Mouse (Mus musculus): ENCODE results near the gene Znrf2. TPM values are rescaled to one million over a fixed set of nuclear protein-coding genes. Genes with fewer than 3 reads are reported as not detected.

The Znrf2 gene
- total and polyA plus RNA-seq, 3 experiments, result 16.1 to 21.3 TPM; not detected in 1

- Histone ChIP-seq H3K4me3 (ENCODE audit: control insufficient read depth in 1 of 2, insufficient read depth in 1 of 2, low read depth in 2 of 2, low read length in 2 of 2) (no peak overlapping the region), H3K27me3 (ENCODE audit: control insufficient read depth in 1 of 2, insufficient read depth in 2 of 2, low read length in 2 of 2) (no peaks in the 10 kb centered on the region), H3K79me2 (ENCODE audit: control insufficient read depth, insufficient read depth, low read length, poor library complexity) (no peaks in the 10 kb centered on the region), H3K36me3 (ENCODE audit: control insufficient read depth in 1 of 2, insufficient read depth in 2 of 2, low read length in 2 of 2) (0 out of 4 replicates have a peak, but pooled peaks cover 0 to 2% of the 10 kb centered on the region in 2 experiments), H3K4me1 (ENCODE audit: control insufficient read depth in 1 of 2, insufficient read depth in 2 of 2, low read length in 2 of 2) (no peaks in the 10 kb centered on the region; a peak in 1 of 4 replicates), H3K27ac (ENCODE audit: control insufficient read depth, low read depth, low read length) (no peak overlapping the region), H3K9ac (ENCODE audit: control insufficient read depth, low read depth, low read length, poor library complexity, severe bottlenecking) (no peak overlapping the region), H3K9me3 (replicated peaks; ENCODE audit: insufficient read depth, low read length) (no peaks in the 10 kb centered on the region)
- no peak for DNase-seq (ENCODE audit: low read depth, low spot score)
- TF ChIP-seq SMC3 (IDR thresholded peaks at IDR 0.05; ENCODE audit: low read depth, low read length), result no peak
- TF ChIP-seq KAT2A (conservative IDR thresholded peaks at IDR 0.05; ENCODE audit: low read depth, low read length), result no peak
- TF ChIP-seq MYB (IDR thresholded peaks at IDR 0.05; ENCODE audit: low read depth, low read length), result no peak
- no peak for TF ChIP-seq RCOR1 (IDR thresholded peaks at IDR 0.05; ENCODE audit: low read depth, low read length)
- no peak for TF ChIP-seq CHD1 (IDR thresholded peaks at IDR 0.05; ENCODE audit: low read depth, low read length)
- TF ChIP-seq UBTF (IDR thresholded peaks at IDR 0.05; ENCODE audit: borderline replicate concordance, insufficient read depth, low read depth, low read length), result no peak
- TF ChIP-seq USF2 (IDR thresholded peaks at IDR 0.05; ENCODE audit: borderline replicate concordance in 1 of 2, insufficient read depth in 1 of 2, low read depth in 1 of 2, low read length in 2 of 2), result no peak
Measured at GRCm38 (mm10) chr6:54891384-54891783, 74.7 kb downstream of the Znrf2 start.

GRCm38 (mm10) chr6:54900256-54900655, 83.5 kb downstream of the Znrf2 start:
- Histone ChIP-seq H3K79me2 (ENCODE audit: control insufficient read depth, insufficient read depth, low read length, poor library complexity) (no peaks in the 10 kb centered on the region), H3K4me3 (ENCODE audit: control insufficient read depth in 1 of 2, insufficient read depth in 1 of 2, low read depth in 2 of 2, low read length in 2 of 2) (no peak overlapping the region), H3K4me1 (ENCODE audit: control insufficient read depth in 1 of 2, insufficient read depth in 2 of 2, low read length in 2 of 2) (no peaks in the 10 kb centered on the region), H3K9me3 (replicated peaks; ENCODE audit: insufficient read depth, low read length) (no peaks in the 10 kb centered on the region), H3K27ac (ENCODE audit: control insufficient read depth, low read depth, low read length) (no peak overlapping the region), H3K9ac (ENCODE audit: control insufficient read depth, low read depth, low read length, poor library complexity, severe bottlenecking) (no peak overlapping the region), H3K36me3 (ENCODE audit: control insufficient read depth in 1 of 2, insufficient read depth in 2 of 2, low read length in 2 of 2) (no peaks in the 10 kb centered on the region), H3K27me3 (ENCODE audit: control insufficient read depth in 1 of 2, insufficient read depth in 2 of 2, low read length in 2 of 2) (no peaks in the 10 kb centered on the region)
- DNase-seq (ENCODE audit: low read depth, low spot score), result no peak
- no peak for TF ChIP-seq ETS1 (IDR thresholded peaks at IDR 0.05; ENCODE audit: low read depth, low read length)
- no peak for TF ChIP-seq RAD21 (IDR thresholded peaks at IDR 0.05; ENCODE audit: low read depth, low read length)
- TF ChIP-seq POLR2A (IDR thresholded peaks at IDR 0.05; ENCODE audit: control insufficient read depth in 1 of 2, insufficient read depth in 1 of 2, low read depth in 1 of 2, low read length in 2 of 2, poor library complexity in 1 of 2), result no peak
- no peak for TF ChIP-seq NRF1 (IDR thresholded peaks at IDR 0.05; ENCODE audit: insufficient read depth, low read depth, low read length, poor library complexity, severe bottlenecking)
- TF ChIP-seq CHD2 (IDR thresholded peaks at IDR 0.05; ENCODE audit: low read length), result no peak
- no peak for TF ChIP-seq BHLHE40 (IDR thresholded peaks at IDR 0.05; ENCODE audit: borderline replicate concordance, low read depth, low read length)
- no peak for TF ChIP-seq ZMIZ1 (IDR thresholded peaks at IDR 0.05; ENCODE audit: low read depth, low read length)
- TF ChIP-seq MYC (IDR thresholded peaks at IDR 0.05; ENCODE audit: low read depth, low read length), result no peak
- no peak for TF ChIP-seq SMC3 (IDR thresholded peaks at IDR 0.05; ENCODE audit: low read depth, low read length)
- TF ChIP-seq JUND (IDR thresholded peaks at IDR 0.05; ENCODE audit: low read depth, low read length), result no peak
- no peak for TF ChIP-seq MAFK (IDR thresholded peaks at IDR 0.05; ENCODE audit: borderline replicate concordance, low read depth, low read length)
- no peak for TF ChIP-seq SIN3A (IDR thresholded peaks at IDR 0.05; ENCODE audit: low read length)
- no peak for TF ChIP-seq ELF1 (IDR thresholded peaks at IDR 0.05; ENCODE audit: low read depth, low read length)
- TF ChIP-seq HCFC1 (IDR thresholded peaks at IDR 0.05; ENCODE audit: low read depth, low read length), result no peak
- no peak for TF ChIP-seq KAT2A (conservative IDR thresholded peaks at IDR 0.05; ENCODE audit: low read depth, low read length)
- TF ChIP-seq CHD1 (IDR thresholded peaks at IDR 0.05; ENCODE audit: low read depth, low read length), result no peak
